Mouse (Mus musculus) C2C12 (cell line): ENCODE results near the gene Gm5926. TPM values are rescaled to one million over a fixed set of nuclear protein-coding genes. Genes with fewer than 3 reads are reported as not detected.
"Not testable (repeated sequence)": the region's sequence is repeated elsewhere in the genome, so short reads cannot be mapped to it uniquely, and the experiment has no call there.

Source experiments
- H3K27me3 ChIP-seq: one replicate; pipeline ENCODE4 v1.6.1; 2011; ENCODE audit not compliant: control insufficient read depth, insufficient read depth, insufficient read length
- H3K36me3 ChIP-seq: one replicate; pipeline ENCODE4 v1.6.1; 2011; ENCODE audit not compliant: control insufficient read depth, insufficient read depth
- H3K4me3 ChIP-seq: one replicate; pipeline ENCODE4 v1.5.1; 2011; ENCODE audit warnings: mild to moderate bottlenecking, control low read depth; ENCODE audit not compliant: poor library complexity, insufficient read depth, severe bottlenecking
- H3K79me2 ChIP-seq: one replicate; pipeline ENCODE4 v1.6.1; 2011; ENCODE audit not compliant: control insufficient read depth, insufficient read depth
- H3K79me3 ChIP-seq: one replicate; pipeline ENCODE4 v1.6.1; 2011; ENCODE audit warnings: low read depth, control low read depth
- H3ac ChIP-seq: one replicate; pipeline ENCODE3; 2011; ENCODE audit warnings: low read depth; ENCODE audit not compliant: control insufficient read depth, insufficient read length
- long read RNA-seq, 2 experiments: library from polyadenylated mRNA; unstranded; transcript quantifications; one replicate each; pipeline ENCODE4 v2.0.0; 2019 to 2020
- polyA plus RNA-seq: library from polyadenylated mRNA; unstranded; fragments of >200 nt; fragmentation: generic; extraction: Trizol; gene quantifications from one replicate; pipeline ENCODE4 v1.2.1, GENCODE M21; 2012; ENCODE audit warnings: missing spikeins

The Gm5926 gene
- not detected for polyA plus RNA-seq
- long read RNA-seq, experiment 1, result 0 reads
- long read RNA-seq, experiment 2, result 0 reads

- not testable (repeated sequence) for H3K79me2 ChIP-seq, H3ac ChIP-seq, H3K79me3 ChIP-seq, H3K36me3 ChIP-seq, H3K4me3 ChIP-seq, H3K27me3 ChIP-seq
Measured at GRCm38 (mm10) chrX:32650416-32650815, at the start of gene Gm5926. Gm5926 (plus strand) TSS chrX:32650716.

GRCm38 (mm10) chrX:32601008-32601407, 49.5 kb upstream of the Gm5926 start:
- not testable (repeated sequence) for H3K36me3 ChIP-seq, H3K27me3 ChIP-seq, H3K4me3 ChIP-seq, H3K79me3 ChIP-seq, H3K79me2 ChIP-seq, H3ac ChIP-seq

GRCm38 (mm10) chrX:32601425-32601824, 49.1 kb upstream of the Gm5926 start:
- H3K36me3 ChIP-seq, H3K79me2 ChIP-seq, H3K4me3 ChIP-seq, H3ac ChIP-seq, H3K79me3 ChIP-seq, H3K27me3 ChIP-seq: not testable (repeated sequence)

Other genes with a start within 250 kb of the Gm5926 start
- not detected for gene Btbd35f1, start 90.7 kb upstream of the Gm5926 start, polyA plus RNA-seq
- not detected for gene Btbd35f21, start 75.4 kb downstream of the Gm5926 start, polyA plus RNA-seq
- not detected for gene Btbd35f30, start 243.9 kb downstream of the Gm5926 start, polyA plus RNA-seq